8 mouse cellular contexts compared by ENCODE assay signal in genomic region chr8:109948285-109948564, GRCm38 (mm10). TPM values are rescaled to one million over a fixed set of nuclear protein-coding genes. Genes with fewer than 3 reads are reported as not detected.
DNase-seq lines count a peak whose midpoint lies in the region; ATAC-seq and TF ChIP-seq lines count a peak whose summit lies in the region.

No protein-coding gene starts in this region.

- H3K27me3 ChIP-seq in cerebellum, adult 2 months (ENCODE audit: control insufficient read depth, insufficient read depth, low read length): no peaks in the 10 kb centered on the region
- peaks cover 10% of the 10 kb centered on the region; the same call in 1 of the 2 replicates for H3K27me3 ChIP-seq in lung, embryonic 16.5 days (ENCODE audit: control insufficient read depth, insufficient read depth, low read depth, low read length)
- H3K27me3 ChIP-seq in limb, embryonic 10.5 days (ENCODE audit: low read depth, poor library complexity, severe bottlenecking): peaks cover 89% of the 10 kb centered on the region
- H3K27me3 ChIP-seq in neural tube, embryonic 15.5 days (replicated peaks): no peaks in the 10 kb centered on the region

- H3K9me3 ChIP-seq in lung, embryonic 16.5 days (ENCODE audit: control insufficient read depth, low read length): no peaks in the 10 kb centered on the region
- H3K9me3 ChIP-seq in limb, embryonic 10.5 days (replicated peaks): no peaks in the 10 kb centered on the region
- no peaks in the 10 kb centered on the region for H3K9me3 ChIP-seq in neural tube, embryonic 15.5 days (replicated peaks)

- H3K36me3 ChIP-seq in lung, embryonic 16.5 days (ENCODE audit: control insufficient read depth, insufficient read depth, low read length): no peaks in the 10 kb centered on the region
- peaks cover 6% of the 10 kb centered on the region for H3K36me3 ChIP-seq in limb, embryonic 10.5 days
- H3K36me3 ChIP-seq in neural tube, embryonic 15.5 days: no peaks in the 10 kb centered on the region; the same call in 1 of the 2 replicates

- H3K4me2 ChIP-seq in lung, embryonic 16.5 days (ENCODE audit: low read depth, low read length): peak overlapping the region; percentile 56
- H3K4me2 ChIP-seq in neural tube, embryonic 15.5 days: peak overlapping the region; percentile 61

- H3K4me3 ChIP-seq in cerebellum, adult 2 months (replicated peaks; ENCODE audit: insufficient read depth, low read depth, low read length): peak overlapping the region; percentile 54
- peak overlapping the region; percentile 16 for H3K4me3 ChIP-seq in lung, embryonic 16.5 days (ENCODE audit: low read length)
- peak overlapping the region; percentile 52 for H3K4me3 ChIP-seq in limb, embryonic 10.5 days
- peak overlapping the region; percentile 40 for H3K4me3 ChIP-seq in neural tube, embryonic 15.5 days (replicated peaks)

- H3K4me1 ChIP-seq in cerebellum, adult 2 months (ENCODE audit: control insufficient read depth, insufficient read depth, low read length): 0 out of 2 replicates have a peak, but pooled peaks cover 3% of the 10 kb centered on the region
- no peaks in the 10 kb centered on the region; the same call in 1 of the 2 replicates for H3K4me1 ChIP-seq in lung, embryonic 16.5 days (replicated peaks; ENCODE audit: control insufficient read depth, insufficient read depth, low read length)
- H3K4me1 ChIP-seq in limb, embryonic 10.5 days: peaks cover 34% of the 10 kb centered on the region
- peaks cover 35% of the 10 kb centered on the region for H3K4me1 ChIP-seq in neural tube, embryonic 15.5 days

- ATAC-seq in lung, embryonic 16.5 days (ENCODE audit: low read depth): peak; percentile 29; the same call in 1 of the 2 replicates
- ATAC-seq in neural tube, embryonic 15.5 days (ENCODE audit: low FRiP score): peak; percentile 48

- TF ChIP-seq CTCF in cerebellum, adult 2 months (IDR thresholded peaks at IDR 0.05; ENCODE audit: borderline replicate concordance, insufficient read depth, low read depth, low read length): no peak

- no peak overlapping the region for H3K27ac ChIP-seq in cerebellum, adult 2 months (ENCODE audit: insufficient read depth, low read length)
- H3K27ac ChIP-seq in lung, embryonic 16.5 days (ENCODE audit: low read length): no peak overlapping the region
- peak overlapping the region; percentile 42; the same call in 1 of the 2 replicates for H3K27ac ChIP-seq in limb, embryonic 10.5 days
- H3K27ac ChIP-seq in neural tube, embryonic 15.5 days (replicated peaks): peak overlapping the region; percentile 74

- DNase-seq in cerebellum, adult 2 months: peak in 1 of 2 experiments; percentile 48
- DNase-seq in cerebellum, postnatal 14 days: no peak
- no peak for DNase-seq in lung, postnatal 10 days
- peak; percentile 54 for DNase-seq in limb, embryonic 10.5 days (ENCODE audit: low spot score)
- no peak for DNase-seq in urinary bladder, postnatal 25 days (ENCODE audit: low spot score)
- no peak for DNase-seq in thymus, postnatal 4 days

- peak overlapping the region; percentile 49 for H3K9ac ChIP-seq in lung, embryonic 16.5 days (ENCODE audit: low read length)
- H3K9ac ChIP-seq in neural tube, embryonic 15.5 days (replicated peaks): peak overlapping the region; percentile 42

- no peak for TF ChIP-seq POLR2A in cerebellum, adult 2 months (IDR thresholded peaks at IDR 0.05; ENCODE audit: borderline replicate concordance, insufficient read depth, low read length)

- WGBS in cerebellum, adult 2 months: 11% methylated on average over 19 of the region's 19 CpGs
- 5% methylated on average over 19 of the region's 19 CpGs for WGBS in lung, embryonic 16.5 days
- WGBS in limb, embryonic 10.5 days: 3% methylated on average over 19 of the region's 19 CpGs
- 2% methylated on average over 19 of the region's 19 CpGs for WGBS in neural tube, embryonic 15.5 days

RNA-seq across cellular contexts. Expression of gene Marveld3, which starts 13.8 kb away (rescaled TPM):
- polyA plus RNA-seq in cerebellum, adult 2 months (2012; rRNA removed): 0.21 and 0.33 TPM in 2 replicates
- 7.4 and 9.2 TPM in 2 replicates for polyA plus RNA-seq in lung, embryonic 16.5 days (2015; fragmentation: Nextera tagmentation; extraction: Ambion mirVana)
- 0.39 and 0.89 TPM in 2 replicates for polyA plus RNA-seq in limb, embryonic 10.5 days (2016; fragmentation: Nextera tagmentation; extraction: Ambion mirVana)
- polyA plus RNA-seq in neural tube, embryonic 15.5 days (2015; fragmentation: Nextera tagmentation; extraction: Ambion mirVana): 1.3 and 2.1 TPM in 2 replicates

RNA-seq across cellular contexts. Expression of gene Tat, which starts 42.0 kb away (rescaled TPM):
- 0.05 TPM in 1 of 2 replicates, not detected in the other for polyA plus RNA-seq in cerebellum, adult 2 months (2012; rRNA removed)
- 0.16 TPM in 1 of 2 replicates, not detected in the other for polyA plus RNA-seq in lung, embryonic 16.5 days (2015; fragmentation: Nextera tagmentation; extraction: Ambion mirVana)
- not detected in 2 replicates for polyA plus RNA-seq in limb, embryonic 10.5 days (2016; fragmentation: Nextera tagmentation; extraction: Ambion mirVana)
- polyA plus RNA-seq in neural tube, embryonic 15.5 days (2015; fragmentation: Nextera tagmentation; extraction: Ambion mirVana): not detected in 2 replicates

Comparison
In these comparisons a context has a peak if more than half of its experiments do, and no peak if none do; other contexts are left out.
1. H3K27ac ChIP-seq: peak in limb, embryonic 10.5 days (single experiment) and neural tube, embryonic 15.5 days (single experiment); none in cerebellum, adult 2 months (single experiment) and lung, embryonic 16.5 days (single experiment).
2. Peak in every context shown above with its lines, with median percentiles within 50 percentile points of each other: H3K4me3 ChIP-seq.